Mouse (Mus musculus): ENCODE measurements around the gene Apbb1ip. TPM values are rescaled to one million over a fixed set of nuclear protein-coding genes. Genes with fewer than 3 reads are reported as not detected.

Apbb1ip gene
- polyA plus RNA-seq, 1 experiment from 2014 or later: 12.0 TPM

DNA sequence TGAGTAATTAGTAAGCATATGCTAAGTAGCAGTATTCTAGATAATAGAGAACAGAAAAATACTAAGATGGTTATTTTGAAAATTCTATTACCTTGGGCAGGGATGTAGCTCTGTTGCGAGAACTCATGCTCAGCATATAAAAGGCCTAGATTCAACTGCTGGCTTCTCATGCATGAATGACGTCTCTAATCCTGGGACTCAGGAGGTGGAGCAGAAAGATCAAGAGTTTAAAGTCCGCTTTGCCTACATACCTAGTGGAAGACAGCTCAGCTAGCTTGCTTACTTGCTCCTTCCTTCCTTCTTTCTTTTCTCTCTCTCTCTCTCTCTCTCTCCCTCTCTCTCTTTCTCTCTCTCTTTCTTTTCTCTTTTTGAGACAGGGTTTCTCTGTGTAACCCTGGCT is 140.5 kb downstream of the Apbb1ip start:
- no peaks in the 10 kb centered on the region for H3K9me3 ChIP-seq (ENCODE audit: control insufficient read depth, low read length)
- 90% methylated on average over 3 of the region's 3 CpGs for WGBS
- no peak for DNase-seq (ENCODE audit: low spot score)
- peaks cover 14% of the 10 kb centered on the region for H3K36me3 ChIP-seq (ENCODE audit: control insufficient read depth, insufficient read depth, low read length)
- ATAC-seq (replicated peaks; ENCODE audit: low FRiP score): no peak
- H3K4me3 ChIP-seq (ENCODE audit: low read depth, low read length): no peak overlapping the region
- no peak overlapping the region for H3K4me2 ChIP-seq
- H3K4me1 ChIP-seq (replicated peaks; ENCODE audit: control insufficient read depth, insufficient read depth, low read length): no peaks in the 10 kb centered on the region
- H3K27ac ChIP-seq (ENCODE audit: low read depth, low read length): no peak overlapping the region
- H3K9ac ChIP-seq (ENCODE audit: low read depth, low read length): no peak overlapping the region
- H3K27me3 ChIP-seq (replicated peaks; ENCODE audit: control insufficient read depth, insufficient read depth, low read length): no peaks in the 10 kb centered on the region

DNA sequence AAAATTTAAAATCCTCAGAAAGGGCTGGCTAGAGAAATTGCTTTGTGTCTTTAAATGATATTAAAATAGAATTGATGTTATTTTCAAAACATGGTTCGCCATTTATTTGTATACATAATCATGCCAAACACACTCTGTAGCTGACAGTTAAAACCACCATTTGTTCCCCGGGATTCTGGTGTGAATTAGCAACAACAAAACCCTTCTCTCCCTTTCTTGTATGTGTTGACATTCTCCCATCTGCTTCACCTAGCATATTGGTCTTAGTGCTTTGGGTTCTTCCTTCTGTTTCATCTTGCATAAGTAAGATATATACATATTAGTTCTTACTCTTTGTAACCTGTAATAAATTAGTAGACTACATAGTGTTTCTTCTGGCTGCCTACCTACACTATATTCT is 144.8 kb downstream of the Apbb1ip start:
- ATAC-seq (replicated peaks; ENCODE audit: low FRiP score) (no peak), DNase-seq (ENCODE audit: low spot score) (no peak)
- Histone ChIP-seq H3K27me3 (replicated peaks; ENCODE audit: control insufficient read depth, insufficient read depth, low read length) (no peaks in the 10 kb centered on the region), H3K36me3 (ENCODE audit: control insufficient read depth, insufficient read depth, low read length) (peaks cover 6% of the 10 kb centered on the region), H3K4me3 (ENCODE audit: low read depth, low read length) (no peak overlapping the region), H3K9me3 (ENCODE audit: control insufficient read depth, low read length) (no peaks in the 10 kb centered on the region), H3K27ac (ENCODE audit: low read depth, low read length) (no peak overlapping the region), H3K4me1 (replicated peaks; ENCODE audit: control insufficient read depth, insufficient read depth, low read length) (no peaks in the 10 kb centered on the region), H3K9ac (ENCODE audit: low read depth, low read length) (no peak overlapping the region), H3K4me2 (no peak overlapping the region)
- 92% methylated on average over 2 of the region's 2 CpGs for WGBS

Other genes with a start within 250 kb of the Apbb1ip start
- gene Gad2, start 151.9 kb upstream of the Apbb1ip start, polyA plus RNA-seq (2014; fragmentation: Nextera tagmentation; extraction: Ambion mirVana): 0.09 TPM in 1 of 2 replicates, not detected in the other
- 34.0 and 34.9 TPM in 2 replicates for gene Pdss1, start 121.4 kb downstream of the Apbb1ip start, polyA plus RNA-seq (2014; fragmentation: Nextera tagmentation; extraction: Ambion mirVana)